20 mouse cellular contexts compared by ENCODE assay signal in the genomic region with DNA sequence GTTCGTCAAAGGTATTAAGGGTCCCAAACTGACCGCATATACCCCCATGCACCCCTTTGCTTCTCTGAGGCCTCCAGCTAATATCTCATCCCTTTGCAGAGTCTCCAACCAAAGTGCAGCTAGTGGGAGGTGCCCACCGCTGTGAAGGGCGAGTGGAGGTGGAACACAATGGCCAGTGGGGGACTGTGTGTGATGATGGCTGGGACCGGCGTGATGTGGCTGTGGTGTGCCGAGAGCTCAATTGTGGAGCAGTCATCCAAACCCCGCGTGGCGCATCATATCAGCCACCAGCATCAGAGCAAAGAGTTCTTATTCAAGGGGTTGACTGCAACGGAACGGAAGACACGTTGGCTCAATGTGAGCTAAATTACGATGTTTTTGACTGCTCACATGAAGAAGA. TPM values are rescaled to one million over a fixed set of nuclear protein-coding genes. Genes with fewer than 3 reads are reported as not detected.
"Had no signal": no experiment of that assay in that cellular context is flagged by ENCODE, and none has a peak within 500 bp of the region (broad histone marks: within the 10 kb centered on the region; RNA-seq: fewer than 3 reads in every experiment).

No protein-coding gene starts in this region.

- H3K27me3 ChIP-seq: neural tube, embryonic 13.5 days; neural tube, embryonic 15.5 days; stomach, embryonic 15.5 days had no signal

- H3K4me1 ChIP-seq: neural tube, embryonic 13.5 days; neural tube, embryonic 15.5 days; stomach, embryonic 15.5 days had no signal

- H3K27ac ChIP-seq: neural tube, embryonic 13.5 days; neural tube, embryonic 15.5 days; stomach, embryonic 15.5 days; stomach, postnatal 0 days had no signal

- H3K9me3 ChIP-seq: neural tube, embryonic 13.5 days; neural tube, embryonic 15.5 days; stomach, embryonic 15.5 days had no signal

- H3K4me3 ChIP-seq: neural tube, embryonic 13.5 days; neural tube, embryonic 15.5 days; stomach, embryonic 15.5 days had no signal

- H3K36me3 ChIP-seq: neural tube, embryonic 13.5 days; neural tube, embryonic 15.5 days; stomach, embryonic 15.5 days had no signal

- DNase-seq: retina, postnatal 1 day; right cerebral cortex, adult 18-20 months; right cerebral cortex, postnatal 14 days; right cerebral cortex, postnatal 25 days; right cerebral cortex, postnatal 4 days; spleen, adult 18-20 months; thymus, adult 18-20 months; thymus, adult 2 months; thymus, postnatal 14 days; thymus, postnatal 25 days; thymus, postnatal 36 days; thymus, postnatal 4 days had no signal

RNA-seq across cellular contexts. Expression of a gene that starts 8.0 kb away (rescaled TPM):
- total RNA-seq: neutrophil, adult 5-6 weeks had no signal
- polyA plus RNA-seq: neural tube, embryonic 13.5 days; neural tube, embryonic 14.5 days; small intestine, adult 2 months had no signal

RNA-seq across cellular contexts. Expression of a gene that starts 10.5 kb away (rescaled TPM):
- polyA plus RNA-seq: neural tube, embryonic 13.5 days; neural tube, embryonic 14.5 days; testis, adult 2 months had no signal
